Mouse (Mus musculus) midbrain, embryonic 14.5 days (tissue): ENCODE measurements around the gene Rps6kc1. TPM values are rescaled to one million over a fixed set of nuclear protein-coding genes. Genes with fewer than 3 reads are reported as not detected.

ENCODE experiments used
- ATAC-seq: fragments of 200-750 bp; cut with Nextera tagmentation; 2 replicates; pipeline ENCODE4 v1.8.0; 2017; ENCODE audit warnings: moderate number of reproducible peaks, moderate library complexity; ENCODE audit not compliant: low FRiP score, low TSS enrichment
- DNase-seq: peaks from one replicate; pipeline ENCODE4 v3.0.0-alpha.2; 2015
- H3K27ac ChIP-seq: fragments of 300-500 bp; sonication (generic); replicated peaks from 2 replicates; pipeline ENCODE4 v1.5.1; 2014; ENCODE audit warnings: mild to moderate bottlenecking, low read depth, low read length, moderate library complexity
- H3K27me3 ChIP-seq: fragments of 300-500 bp; sonication (generic); 2 replicates; pipeline ENCODE4 v1.6.1; 2014; ENCODE audit warnings: low read length, control low read depth, mixed read lengths; ENCODE audit not compliant: control insufficient read depth, insufficient read depth
- H3K36me3 ChIP-seq: fragments of 300-500 bp; sonication (generic); 2 replicates; pipeline ENCODE4 v1.6.1; 2014; ENCODE audit warnings: low read length, control low read depth; ENCODE audit not compliant: control insufficient read depth, insufficient read depth
- H3K4me1 ChIP-seq: fragments of 300-500 bp; sonication (generic); 2 replicates; pipeline ENCODE4 v1.6.1; 2014; ENCODE audit warnings: mild to moderate bottlenecking, antibody characterized with exemption, low read length, control low read depth; ENCODE audit not compliant: control insufficient read depth, insufficient read depth
- H3K4me2 ChIP-seq: fragments of 300-500 bp; sonication (generic); 2 replicates; pipeline ENCODE4 v1.6.1; 2014; ENCODE audit warnings: mild to moderate bottlenecking, low read length, moderate library complexity
- H3K4me3 ChIP-seq: fragments of 300-500 bp; sonication (generic); replicated peaks from 2 replicates; pipeline ENCODE4 v1.5.1; 2014; ENCODE audit warnings: low read depth, low read length
- H3K9ac ChIP-seq: fragments of 300-500 bp; sonication (generic); replicated peaks from 2 replicates; pipeline ENCODE4 v1.6.1; 2014; ENCODE audit warnings: mild to moderate bottlenecking, low read length, moderate library complexity
- H3K9me3 ChIP-seq: fragments of 300-500 bp; sonication (generic); 2 replicates; pipeline ENCODE4 v1.6.1; 2016; ENCODE audit warnings: low read length, control low read depth, mixed read lengths; ENCODE audit not compliant: control insufficient read depth
- WGBS: fragments of 180-500 bp; shearing (Covaris S2); extraction: QIAGEN DNeasy Blood & Tissue Kit; methylation state at CpG from one replicate; pipeline ENCODE4 v1.1.7; 2014; 5-methylcytosine and 5-hydroxymethylcytosine counted together
- polyA plus RNA-seq: library from polyadenylated mRNA; unstranded; fragments of >200 nt; fragmentation: Nextera tagmentation; extraction: Ambion mirVana; gene quantifications from 2 replicates; pipeline ENCODE4 v1.2.1, GENCODE M21; 2014

Rps6kc1 gene
- polyA plus RNA-seq, 1 experiment from 2014 or later = 31.0 TPM

DNA sequence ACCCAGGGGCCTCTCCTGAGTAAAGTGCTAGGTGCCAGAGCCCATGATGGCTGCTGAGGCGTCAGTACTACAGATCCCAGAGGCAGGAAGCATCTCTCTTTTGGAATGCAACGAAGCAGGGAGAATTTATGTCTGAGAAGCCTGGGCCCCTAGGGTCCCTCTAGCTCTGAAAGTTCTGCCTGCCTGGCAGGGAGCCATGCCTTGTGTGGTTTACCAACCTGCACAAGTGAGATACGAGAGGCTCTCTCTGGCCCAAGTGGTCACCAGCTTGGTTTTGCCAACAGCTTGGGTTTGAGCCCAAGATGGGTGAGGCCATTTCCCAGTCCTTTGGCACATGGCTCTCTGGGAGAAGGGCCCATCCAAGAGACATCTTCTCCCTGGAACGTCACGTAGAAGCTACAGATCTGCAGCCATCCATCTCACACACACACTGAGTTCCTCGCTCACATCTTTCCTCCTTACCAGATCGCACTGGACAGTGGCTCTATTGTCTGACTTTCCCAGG is 187.6 kb downstream of the Rps6kc1 start:
- H3K9me3 ChIP-seq = no peaks in the 10 kb centered on the region
- no peak overlapping the region for H3K9ac ChIP-seq
- no peak overlapping the region for H3K4me3 ChIP-seq
- no peak overlapping the region for H3K4me2 ChIP-seq
- peaks cover 24% of the 10 kb centered on the region for H3K4me1 ChIP-seq
- 69% methylated on average over 7 of the region's 7 CpGs for WGBS
- no peaks in the 10 kb centered on the region for H3K27me3 ChIP-seq
- no peaks in the 10 kb centered on the region for H3K36me3 ChIP-seq
- ATAC-seq = no peak
- H3K27ac ChIP-seq = 0 out of 2 replicates have a peak overlapping the region, but pooled peaks have one; percentile 26
- DNase-seq = peak; percentile 31

- Histone ChIP-seq H3K4me3 (no peak overlapping the region), H3K36me3 (no peaks in the 10 kb centered on the region), H3K27me3 (no peaks in the 10 kb centered on the region), H3K4me1 (no peaks in the 10 kb centered on the region), H3K4me2 (no peak overlapping the region), H3K27ac (no peak overlapping the region), H3K9ac (no peak overlapping the region), H3K9me3 (no peaks in the 10 kb centered on the region)
- WGBS = 68% methylated on average over 6 of the region's 6 CpGs
- no peak for ATAC-seq
- DNase-seq = no peak
These were observed 197.7 kb downstream of the Rps6kc1 start for GRCm38 (mm10) chr1:190713848-190714247.

- Histone ChIP-seq H3K27ac (no peak overlapping the region), H3K4me3 (no peak overlapping the region), H3K9ac (no peak overlapping the region), H3K4me2 (no peak overlapping the region), H3K27me3 (no peaks in the 10 kb centered on the region), H3K9me3 (no peaks in the 10 kb centered on the region), H3K36me3 (no peaks in the 10 kb centered on the region), H3K4me1 (no peaks in the 10 kb centered on the region)
- no peak for ATAC-seq
- DNase-seq = no peak
- 18% methylated on average over 6 of the region's 6 CpGs for WGBS
These were observed 214.0 kb downstream of the Rps6kc1 start for GRCm38 (mm10) chr1:190697576-190697975.

GRCm38 (mm10) chr1:190695589-190695988 is 216.0 kb downstream of the Rps6kc1 start:
- peak; percentile 61 for DNase-seq
- no peaks in the 10 kb centered on the region for H3K4me1 ChIP-seq
- no peak overlapping the region for H3K27ac ChIP-seq
- no peaks in the 10 kb centered on the region for H3K36me3 ChIP-seq
- H3K4me3 ChIP-seq = no peak overlapping the region
- H3K4me2 ChIP-seq = no peak overlapping the region
- no peak overlapping the region for H3K9ac ChIP-seq
- ATAC-seq = no peak
- 70% methylated on average over 11 of the region's 11 CpGs for WGBS
- H3K27me3 ChIP-seq = no peaks in the 10 kb centered on the region
- H3K9me3 ChIP-seq = no peaks in the 10 kb centered on the region

DNA sequence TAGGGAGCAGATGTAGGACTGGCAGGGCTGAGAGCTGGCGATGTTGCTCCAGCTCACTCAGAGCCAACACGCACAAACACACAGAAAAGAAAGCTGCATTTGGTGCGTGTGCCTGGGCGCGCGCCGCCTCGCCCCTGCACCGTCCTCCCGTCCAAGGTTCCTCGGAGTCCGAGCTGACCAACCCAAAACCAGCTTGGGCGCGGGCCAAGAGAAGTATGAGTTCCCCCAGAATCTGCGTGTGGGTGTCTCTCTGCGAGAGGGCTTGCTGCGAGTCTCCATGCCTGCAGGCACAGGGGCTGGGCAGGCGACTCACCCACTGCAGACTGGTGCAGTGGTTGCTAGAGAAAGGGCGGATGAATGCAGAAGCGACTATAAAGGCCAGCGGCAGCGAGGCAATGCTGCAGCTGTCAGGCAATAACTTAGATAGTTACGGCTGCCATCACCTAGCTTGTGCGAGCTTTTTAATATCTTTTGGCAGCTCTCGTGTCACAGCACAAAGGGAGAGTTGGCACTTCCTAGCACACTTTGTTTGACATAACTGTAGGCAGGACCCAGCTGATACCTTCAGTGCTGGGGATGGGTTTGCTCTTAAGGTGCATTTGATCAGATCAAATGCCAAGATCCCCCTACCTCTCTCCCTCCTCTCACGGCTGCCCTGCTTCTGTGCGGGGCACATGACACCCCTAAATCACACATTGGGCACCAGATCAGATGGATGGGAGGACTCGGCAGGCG is 220.9 kb downstream of the Rps6kc1 start:
- H3K9ac ChIP-seq = no peak overlapping the region
- 0 out of 2 replicates have a peak overlapping the region, but pooled peaks have one; percentile 49 for H3K27ac ChIP-seq
- DNase-seq (peak; percentile 51), ATAC-seq (no peak; the same call in 1 of the 2 replicates)
- 0 out of 2 replicates have a peak, but pooled peaks cover 2% of the 10 kb centered on the region for H3K4me1 ChIP-seq
- H3K36me3 ChIP-seq = no peaks in the 10 kb centered on the region
- no peaks in the 10 kb centered on the region for H3K27me3 ChIP-seq
- WGBS = 72% methylated on average over 29 of the region's 29 CpGs
- no peak overlapping the region for H3K4me3 ChIP-seq
- H3K4me2 ChIP-seq = no peak overlapping the region
- H3K9me3 ChIP-seq = no peaks in the 10 kb centered on the region

DNA sequence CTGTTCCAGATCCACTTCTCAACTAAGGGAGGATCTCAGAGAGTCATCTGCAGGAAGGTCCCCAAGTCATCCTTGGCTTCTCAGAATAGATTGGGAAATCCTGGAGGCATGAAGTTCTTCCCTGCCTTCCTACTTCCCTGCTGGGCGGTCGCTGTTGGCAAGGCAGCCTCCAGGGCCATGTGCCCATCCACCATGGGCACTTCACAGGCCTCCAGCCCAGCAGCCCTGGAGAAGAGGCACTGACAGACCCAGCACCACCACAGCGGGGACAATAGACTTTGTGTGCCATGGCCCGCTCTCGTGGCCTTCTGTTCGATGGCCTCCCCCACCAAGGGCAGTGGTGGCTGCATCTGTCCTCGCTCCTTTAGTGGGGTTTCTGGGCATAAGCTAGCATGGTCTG is 228.5 kb downstream of the Rps6kc1 start:
- Histone ChIP-seq H3K27me3 (no peaks in the 10 kb centered on the region), H3K27ac (0 out of 2 replicates have a peak overlapping the region, but pooled peaks have one; percentile 50)

DNA sequence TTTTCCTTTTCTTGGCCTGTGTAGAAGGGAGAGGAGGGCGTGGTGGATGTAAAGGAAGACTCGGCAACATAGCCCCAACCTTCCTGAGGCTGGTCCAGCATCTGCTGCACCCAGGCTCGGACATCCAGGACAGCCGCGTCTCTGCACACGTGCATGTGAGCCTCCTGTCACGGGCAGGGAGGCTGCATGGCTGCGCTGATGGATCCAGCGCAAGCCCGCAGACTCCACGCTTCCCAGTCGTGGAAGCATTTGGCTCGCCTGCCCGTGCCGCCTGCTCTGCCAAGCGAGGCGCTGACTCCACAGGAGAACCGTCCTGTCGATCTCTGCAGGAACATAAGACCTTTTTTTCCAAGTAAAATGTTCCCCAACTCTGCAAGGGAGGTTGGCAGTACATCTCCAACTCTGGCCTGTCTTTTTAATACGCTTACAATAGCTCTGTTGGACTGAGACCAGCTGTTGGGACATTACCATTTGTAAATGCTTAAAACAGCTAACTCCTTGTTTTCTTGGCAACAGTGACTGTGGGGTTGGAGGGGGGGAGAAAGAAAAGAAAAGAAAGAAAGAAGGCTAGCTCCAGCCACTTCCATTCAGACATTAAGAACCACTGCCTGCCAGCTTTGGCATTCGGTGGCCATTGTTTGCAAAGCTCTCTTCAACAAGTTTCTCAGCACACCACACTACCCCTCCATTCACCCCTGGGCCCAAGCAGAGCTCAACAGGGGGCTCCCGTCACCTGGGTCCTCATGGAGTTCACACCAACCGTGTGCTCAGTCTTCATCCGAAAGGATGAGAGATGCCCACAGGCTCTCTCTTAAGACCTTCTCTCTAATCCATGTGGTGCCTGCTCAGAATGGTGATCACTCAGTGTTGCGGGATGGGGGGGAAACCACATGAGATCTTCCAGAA is 229.3 kb downstream of the Rps6kc1 start:
- no peak overlapping the region; the same call in 1 of the 2 replicates for H3K4me3 ChIP-seq
- no peak overlapping the region; the same call in 1 of the 2 replicates for H3K9ac ChIP-seq
- H3K27me3 ChIP-seq = no peaks in the 10 kb centered on the region
- no peaks in the 10 kb centered on the region for H3K36me3 ChIP-seq
- ATAC-seq (peak; percentile 81), DNase-seq (peak; percentile 84)
- peak overlapping the region; percentile 76 for H3K27ac ChIP-seq
- 12% methylated on average over 25 of the region's 25 CpGs for WGBS
- H3K4me2 ChIP-seq = peak overlapping the region; percentile 49
- no peaks in the 10 kb centered on the region for H3K9me3 ChIP-seq
- peaks cover 15% of the 10 kb centered on the region for H3K4me1 ChIP-seq

More for the DNA sequence above, 228.5 kb downstream of the Rps6kc1 start:
- no peak overlapping the region for H3K9ac ChIP-seq
- H3K9me3 ChIP-seq = no peaks in the 10 kb centered on the region
- peaks cover 15% of the 10 kb centered on the region for H3K4me1 ChIP-seq
- no peak overlapping the region for H3K4me3 ChIP-seq
- 93% methylated on average over 7 of the region's 7 CpGs for WGBS
- H3K4me2 ChIP-seq = no peak overlapping the region
- no peaks in the 10 kb centered on the region for H3K36me3 ChIP-seq
- ATAC-seq (no peak), DNase-seq (no peak)

- H3K36me3 ChIP-seq = no peaks in the 10 kb centered on the region
- no peaks in the 10 kb centered on the region for H3K4me1 ChIP-seq
- H3K27me3 ChIP-seq = no peaks in the 10 kb centered on the region
- H3K4me2 ChIP-seq = no peak overlapping the region
- H3K9me3 ChIP-seq = no peaks in the 10 kb centered on the region
- H3K9ac ChIP-seq = no peak overlapping the region
- H3K27ac ChIP-seq = no peak overlapping the region
- no peak for ATAC-seq
- 79% methylated on average over 3 of the region's 3 CpGs for WGBS
- no peak overlapping the region for H3K4me3 ChIP-seq
- no peak for DNase-seq
These were observed 236.1 kb downstream of the Rps6kc1 start for GRCm38 (mm10) chr1:190675455-190675854.
